Mouse (Mus musculus) embryonic fibroblast, embryonic 13.5 days (primary cell): ENCODE data around the gene Zfp28.

Experiments
- CTCF ChIP-seq: IDR thresholded peaks from 2 replicates; pipeline ENCODE4 v1.5.1; 2011; ENCODE audit warnings: mild to moderate bottlenecking, control low read depth, low read length, moderate library complexity, borderline replicate concordance; ENCODE audit not compliant: insufficient read depth
- POLR2A ChIP-seq: IDR thresholded peaks from 2 replicates; pipeline ENCODE4 v1.6.1; 2011; ENCODE audit warnings: low read depth, mild to moderate bottlenecking, control low read depth, low read length, moderate library complexity

GRCm38 (mm10) chr7:6383044-6383455 lies at the start of gene Zfp28:
- peak; percentile 45; the same call in 1 of the 2 replicates for TF ChIP-seq CTCF
- peak; percentile 86 for TF ChIP-seq POLR2A
